Mouse (Mus musculus) small intestine, adult 2 months (tissue): Measurements from ENCODE around the gene Nup54. TPM values are rescaled to one million over a fixed set of nuclear protein-coding genes. Genes with fewer than 3 reads are reported as not detected.

Source experiments
- H3K27ac ChIP-seq: fragments of 200-500 bp; 2 replicates; pipeline ENCODE4 v1.5.1; 2012; ENCODE audit warnings: low read depth, low read length, control low read depth, inconsistent platforms; ENCODE audit not compliant: insufficient read depth
- H3K27me3 ChIP-seq: fragments of 200-500 bp; 2 replicates; pipeline ENCODE4 v1.6.1; 2012; ENCODE audit warnings: mild to moderate bottlenecking, moderate library complexity, low read length, inconsistent platforms; ENCODE audit not compliant: control insufficient read depth, insufficient read depth
- H3K36me3 ChIP-seq: fragments of 200-500 bp; 2 replicates; pipeline ENCODE4 v1.6.1; 2012; ENCODE audit warnings: mild to moderate bottlenecking, low read length, control low read depth, inconsistent platforms; ENCODE audit not compliant: control insufficient read depth, insufficient read depth
- H3K4me1 ChIP-seq: fragments of 200-500 bp; 2 replicates; pipeline ENCODE4 v1.6.1; 2012; ENCODE audit warnings: low read length, inconsistent platforms, mixed read lengths; ENCODE audit not compliant: control insufficient read depth, insufficient read depth, insufficient read length
- H3K4me3 ChIP-seq: fragments of 200-500 bp; 2 replicates; pipeline ENCODE4 v1.5.1; 2012; ENCODE audit warnings: low read depth, mild to moderate bottlenecking, control low read depth, inconsistent platforms, low read length, moderate library complexity
- CTCF ChIP-seq: fragments of 200-500 bp; IDR thresholded peaks from 2 replicates; pipeline ENCODE4 v1.5.1; 2012; ENCODE audit warnings: low read depth, mild to moderate bottlenecking, control low read depth, inconsistent platforms, low read length, moderate library complexity, mixed read lengths; ENCODE audit not compliant: insufficient replicate concordance, insufficient read length; ENCODE audit errors: extremely low read depth
- POLR2A ChIP-seq: fragments of 200-500 bp; IDR thresholded peaks from 2 replicates; pipeline ENCODE4 v1.6.1; 2012; ENCODE audit warnings: low read depth, mild to moderate bottlenecking, control low read depth, inconsistent platforms, low read length, moderate library complexity
- WGBS: fragments of 180-500 bp; shearing (Covaris S2); methylation state at CpG from one replicate; pipeline ENCODE4 v1.1.7; 2018; 5-methylcytosine and 5-hydroxymethylcytosine counted together
- polyA plus RNA-seq: library from polyadenylated mRNA; depleted of rRNA; stranded (reverse); fragments of >200 nt; gene quantifications from 2 replicates; pipeline ENCODE4 v1.2.3, GENCODE M21; 2012

Nup54 gene
- polyA plus RNA-seq, 1 experiment, result 6.9 TPM

DNA sequence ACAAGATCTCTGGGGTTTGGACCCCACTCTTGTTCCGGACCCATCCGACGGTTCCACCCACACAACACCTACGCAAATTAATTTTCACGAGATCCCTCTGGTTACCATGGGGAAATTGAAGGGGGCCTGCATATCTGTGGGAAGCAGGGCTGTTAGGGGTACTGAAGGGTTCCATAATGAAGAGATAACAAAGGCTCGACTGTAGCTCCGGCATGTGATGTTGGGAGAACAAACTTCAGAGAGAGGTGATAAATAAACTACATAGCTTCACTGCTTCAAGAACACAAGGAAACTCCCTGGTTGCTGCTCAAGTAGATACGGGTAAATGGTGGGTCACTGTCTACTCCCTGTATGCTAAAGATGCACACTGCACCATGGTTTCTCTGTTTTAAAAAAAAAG is 3.5 kb upstream of the Nup54 start:
- peaks cover 4% of the 10 kb centered on the region for H3K36me3 ChIP-seq
- no peak overlapping the region for H3K4me3 ChIP-seq
- no peak for TF ChIP-seq POLR2A
- TF ChIP-seq CTCF, result no peak
- no peaks in the 10 kb centered on the region; the same call in 1 of the 2 replicates for H3K4me1 ChIP-seq
- no peaks in the 10 kb centered on the region for H3K27me3 ChIP-seq
- 80% methylated on average over 8 of the region's 8 CpGs for WGBS
- no peak overlapping the region for H3K27ac ChIP-seq

DNA sequence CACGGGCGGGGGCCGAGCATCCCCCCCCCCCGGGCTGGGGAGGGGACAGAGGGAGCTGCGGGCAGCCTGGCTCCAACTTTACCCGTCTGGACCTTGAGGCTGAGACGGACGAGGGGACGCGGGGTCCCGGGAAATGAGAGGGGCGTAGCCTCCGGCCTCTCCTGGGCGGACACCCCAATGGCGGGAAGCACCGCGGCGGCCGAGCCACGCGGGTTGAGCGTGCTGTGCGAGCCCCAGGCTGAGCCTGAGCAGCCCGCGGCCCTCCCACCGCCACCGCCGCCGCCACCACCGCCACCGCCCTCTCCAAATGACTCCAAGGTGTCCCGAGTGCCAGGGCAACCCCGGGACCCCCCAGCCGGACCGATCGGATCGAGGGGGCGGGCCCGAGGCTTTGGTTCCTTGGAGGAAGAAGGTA is 441 bp downstream of the Nup54 start:
- H3K4me3 ChIP-seq, result peak overlapping the region; percentile 100
- TF ChIP-seq CTCF (no peak), POLR2A (no peak)
- no peaks in the 10 kb centered on the region; the same call in 1 of the 2 replicates for H3K4me1 ChIP-seq
- H3K36me3 ChIP-seq, result peaks cover 2% of the 10 kb centered on the region; the same call in 1 of the 2 replicates
- no peaks in the 10 kb centered on the region for H3K27me3 ChIP-seq
- WGBS, result under 1% methylated on average over 34 of the region's 39 CpGs
- peak overlapping the region; percentile 62 for H3K27ac ChIP-seq

DNA sequence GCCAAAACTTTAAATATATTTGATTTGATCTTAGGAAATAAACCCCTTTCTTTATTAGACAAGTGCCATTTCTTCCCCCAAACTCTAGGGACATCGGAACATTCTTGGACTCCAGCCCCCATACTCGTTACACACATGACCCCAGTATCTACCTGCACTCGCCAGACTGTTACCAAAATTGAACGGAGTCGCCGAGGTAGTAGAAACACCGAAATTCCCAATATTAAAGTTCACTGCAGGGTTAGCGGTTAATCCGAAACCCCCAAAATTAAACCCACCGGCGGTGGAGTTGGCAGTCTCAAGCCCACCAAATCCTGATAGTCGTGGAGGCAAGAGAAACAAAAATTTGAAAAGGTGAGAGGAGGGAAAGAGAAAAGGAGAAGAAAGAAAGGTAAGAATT is 949 bp downstream of the Nup54 start:
- H3K27me3 ChIP-seq, result no peaks in the 10 kb centered on the region
- no peaks in the 10 kb centered on the region; the same call in 1 of the 2 replicates for H3K4me1 ChIP-seq
- peaks cover 5% of the 10 kb centered on the region for H3K36me3 ChIP-seq
- H3K27ac ChIP-seq, result 0 out of 2 replicates have a peak overlapping the region, but pooled peaks have one; percentile 7
- H3K4me3 ChIP-seq, result peak overlapping the region; percentile 100
- TF ChIP-seq POLR2A (no peak), CTCF (no peak)
- under 1% methylated on average over 12 of the region's 12 CpGs for WGBS

DNA sequence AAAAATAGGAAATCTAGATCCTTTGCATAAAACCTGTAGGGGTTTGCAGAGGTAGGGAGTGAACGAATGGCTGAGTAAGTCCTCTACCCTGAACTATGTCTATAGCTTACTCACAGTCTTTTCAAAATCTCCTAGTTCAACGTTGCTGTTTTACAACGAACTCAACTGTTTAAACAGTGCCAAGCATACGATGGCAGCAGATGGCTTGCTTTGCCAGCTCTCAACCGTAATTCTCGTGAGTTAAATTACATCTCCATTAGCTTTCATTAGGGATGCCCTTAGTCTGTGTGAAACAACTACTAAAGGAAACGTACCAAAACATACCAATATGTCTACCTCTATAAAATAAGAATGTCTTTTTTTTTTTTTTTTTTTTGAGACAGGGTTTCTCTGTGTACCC is 3.4 kb downstream of the Nup54 start:
- TF ChIP-seq POLR2A, result no peak
- no peak for TF ChIP-seq CTCF
- Histone ChIP-seq H3K36me3 (peaks cover 23% of the 10 kb centered on the region), H3K27ac (no peak overlapping the region), H3K4me1 (no peaks in the 10 kb centered on the region; the same call in 1 of the 2 replicates), H3K4me3 (no peak overlapping the region), H3K27me3 (no peaks in the 10 kb centered on the region)
- 70% methylated on average over 7 of the region's 7 CpGs for WGBS

DNA sequence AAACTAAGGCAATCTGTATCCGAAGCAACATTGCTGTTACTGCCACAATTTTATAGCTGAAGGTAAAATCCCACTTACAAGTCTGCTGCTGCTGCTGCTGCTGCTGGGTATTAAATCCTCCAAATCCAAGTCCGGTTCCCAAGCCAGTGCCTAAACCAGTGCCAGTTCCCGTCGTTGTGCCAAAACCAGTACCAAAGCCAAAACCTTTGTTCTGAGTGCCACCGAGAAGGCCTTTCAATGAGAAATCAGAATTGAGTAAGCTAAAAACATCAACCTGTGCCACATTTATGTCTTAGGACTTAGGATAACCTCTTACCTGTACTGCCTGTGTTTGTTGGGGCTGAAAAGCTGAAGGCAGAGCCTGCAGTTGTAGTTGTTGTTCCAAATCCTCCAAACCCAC is 4.3 kb downstream of the Nup54 start:
- TF ChIP-seq CTCF, result no peak
- no peak for TF ChIP-seq POLR2A

DNA sequence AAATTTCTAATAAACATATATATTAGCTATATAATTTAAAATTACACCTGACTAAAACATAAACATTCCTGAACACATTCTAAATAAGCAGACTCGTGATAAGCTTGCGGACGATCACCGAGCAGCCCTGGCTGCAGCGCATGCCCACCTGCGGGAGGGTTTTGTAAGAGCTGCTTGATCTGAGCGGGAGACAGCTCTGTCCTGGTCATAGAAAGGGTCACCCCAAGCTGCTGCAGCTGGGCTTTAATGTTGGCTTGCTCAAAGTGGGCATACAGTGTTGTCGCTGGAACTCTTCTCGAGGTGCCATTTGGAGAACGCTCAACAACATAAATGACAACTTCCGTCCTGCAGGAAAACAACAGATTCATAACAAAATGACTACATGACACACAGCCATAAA is 10.9 kb downstream of the Nup54 start:
- Histone ChIP-seq H3K27ac (no peak overlapping the region), H3K36me3 (peaks cover 61% of the 10 kb centered on the region), H3K4me1 (peaks cover 2% of the 10 kb centered on the region; the same call in 1 of the 2 replicates), H3K4me3 (no peak overlapping the region), H3K27me3 (no peaks in the 10 kb centered on the region)
- no peak for TF ChIP-seq POLR2A
- no peak for TF ChIP-seq CTCF
- 96% methylated on average over 11 of the region's 11 CpGs for WGBS

More for the DNA sequence above, 4.3 kb downstream of the Nup54 start:
- Histone ChIP-seq H3K4me1 (no peaks in the 10 kb centered on the region; the same call in 1 of the 2 replicates), H3K27me3 (no peaks in the 10 kb centered on the region), H3K4me3 (no peak overlapping the region), H3K27ac (no peak overlapping the region), H3K36me3 (peaks cover 23% of the 10 kb centered on the region)
- 84% methylated on average over 5 of the region's 5 CpGs for WGBS

DNA sequence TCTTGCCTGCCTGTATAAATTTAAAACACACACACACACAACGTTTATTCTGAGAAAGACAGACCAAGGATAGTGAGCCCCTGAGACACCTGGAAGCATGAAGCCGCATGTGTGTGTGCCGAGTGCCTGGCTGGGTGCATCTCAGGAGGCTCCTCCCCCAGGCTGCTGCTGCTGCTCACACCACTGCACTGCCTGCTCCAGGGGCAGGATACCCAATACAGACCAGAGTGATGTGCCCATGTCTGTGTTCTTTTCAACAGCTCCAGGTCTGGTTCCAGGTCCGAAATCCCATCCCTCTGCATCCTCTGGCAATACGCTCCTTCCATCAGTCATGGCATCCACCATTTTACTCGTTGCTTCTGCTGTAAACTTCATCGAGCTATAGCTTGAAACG is 21.0 kb downstream of the Nup54 start:
- peaks cover 33% of the 10 kb centered on the region for H3K36me3 ChIP-seq
- TF ChIP-seq CTCF (no peak), POLR2A (no peak)
- 81% methylated on average over 8 of the region's 8 CpGs for WGBS

More for the DNA sequence above, 21.0 kb downstream of the Nup54 start:
- H3K4me1 ChIP-seq, result no peaks in the 10 kb centered on the region
- H3K4me3 ChIP-seq, result no peak overlapping the region
- no peaks in the 10 kb centered on the region for H3K27me3 ChIP-seq
- no peak overlapping the region for H3K27ac ChIP-seq
